Mouse (Mus musculus): ENCODE measurements around the gene Mre11a. TPM values are rescaled to one million over a fixed set of nuclear protein-coding genes. Genes with fewer than 3 reads are reported as not detected.
"Not testable (repeated sequence)": the region's sequence is repeated elsewhere in the genome, so short reads cannot be mapped to it uniquely, and the experiment has no call there.

Gene Mre11a
- polyA plus RNA-seq, 1 experiment, result 7.8 TPM

DNA sequence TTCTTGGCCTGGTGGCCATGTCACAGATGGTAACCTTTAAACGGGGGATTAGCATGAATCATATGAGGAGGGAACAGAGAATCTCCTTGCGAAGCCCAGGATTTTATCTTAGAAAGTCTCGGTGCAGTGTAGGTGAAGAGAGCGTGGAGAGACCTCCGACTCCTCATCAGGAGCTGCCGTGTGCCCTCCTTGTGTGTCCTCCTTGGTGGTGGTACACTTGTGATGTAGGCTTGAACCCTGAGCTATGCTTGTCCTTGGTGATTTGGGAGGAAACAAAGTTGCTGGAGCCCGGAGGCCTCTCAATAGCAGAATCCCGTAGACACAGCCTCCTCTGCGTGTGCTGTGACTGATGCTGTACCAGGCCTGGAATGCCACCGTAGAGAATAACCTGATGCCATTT lies 86.3 kb downstream of the Mre11a start:
- TF ChIP-seq TCF12 (IDR thresholded peaks at IDR 0.05; ENCODE audit: insufficient read depth, poor library complexity, severe bottlenecking), result no peak
- TF ChIP-seq SRF (IDR thresholded peaks at IDR 0.05; ENCODE audit: control insufficient read depth, insufficient read length, low read depth), result no peak
- TF ChIP-seq TCF3 (IDR thresholded peaks at IDR 0.05; ENCODE audit: insufficient read length, low read depth), result no peak
- TF ChIP-seq MYOG (IDR thresholded peaks at IDR 0.05; ENCODE audit: control insufficient read depth in 1 of 3, insufficient read depth in 1 of 3, insufficient read length in 2 of 3, low read depth in 2 of 3), result no peak
- TF ChIP-seq E2F4 (IDR thresholded peaks at IDR 0.05; ENCODE audit: insufficient read depth), result no peak
- TF ChIP-seq MAX (IDR thresholded peaks at IDR 0.05; ENCODE audit: low read depth), result no peak
- TF ChIP-seq USF1 (IDR thresholded peaks at IDR 0.05; ENCODE audit: low read depth), result no peak
- no peak for TF ChIP-seq CEBPB (IDR thresholded peaks at IDR 0.05; ENCODE audit: insufficient read depth, poor library complexity, severe bottlenecking)
- TF ChIP-seq MYOD1 (IDR thresholded peaks at IDR 0.05; ENCODE audit: control insufficient read depth in 1 of 3, insufficient read length in 2 of 3, low read depth in 2 of 3), result no peak
- TF ChIP-seq REST (IDR thresholded peaks at IDR 0.05; ENCODE audit: insufficient read depth, insufficient read length), result no peak
- no peak for TF ChIP-seq POLR2AphosphoS2 (IDR thresholded peaks at IDR 0.05; ENCODE audit: insufficient read length, low read depth)
- H3K4me2 ChIP-seq (ENCODE audit: low read depth), result no peak overlapping the region
- no peaks in the 10 kb centered on the region for H3K36me3 ChIP-seq (ENCODE audit: control insufficient read depth, insufficient read depth)
- H3K79me2 ChIP-seq (ENCODE audit: control insufficient read depth, insufficient read depth), result no peaks in the 10 kb centered on the region
- H3K27me3 ChIP-seq (ENCODE audit: control insufficient read depth, insufficient read depth, insufficient read length), result no peaks in the 10 kb centered on the region
- H3K4me3 ChIP-seq, result no peak overlapping the region
- H3ac ChIP-seq (ENCODE audit: control insufficient read depth, insufficient read length), result no peak overlapping the region

GRCm38 (mm10) chr9:14871536-14871935 lies 87.1 kb downstream of the Mre11a start:
- Histone ChIP-seq H3K27me3 (ENCODE audit: control insufficient read depth, insufficient read depth, insufficient read length) (no peaks in the 10 kb centered on the region), H3K79me2 (ENCODE audit: control insufficient read depth, insufficient read depth) (no peaks in the 10 kb centered on the region), H3K4me3 (no peak overlapping the region), H3ac (ENCODE audit: control insufficient read depth, insufficient read length) (no peak overlapping the region), H3K36me3 (ENCODE audit: control insufficient read depth, insufficient read depth) (no peaks in the 10 kb centered on the region), H3K4me2 (ENCODE audit: low read depth) (no peak overlapping the region)
- TF ChIP-seq POLR2A (IDR thresholded peaks at IDR 0.05; ENCODE audit: insufficient read length, low read depth) (no peak), CEBPB (IDR thresholded peaks at IDR 0.05; ENCODE audit: insufficient read depth, poor library complexity, severe bottlenecking) (no peak), MYOD1 (IDR thresholded peaks at IDR 0.05; ENCODE audit: control insufficient read depth in 1 of 3, insufficient read length in 2 of 3, low read depth in 2 of 3) (no peak), SRF (IDR thresholded peaks at IDR 0.05; ENCODE audit: control insufficient read depth, insufficient read length, low read depth) (no peak), E2F4 (IDR thresholded peaks at IDR 0.05; ENCODE audit: insufficient read depth) (no peak), POLR2AphosphoS2 (IDR thresholded peaks at IDR 0.05; ENCODE audit: insufficient read length, low read depth) (no peak), REST (IDR thresholded peaks at IDR 0.05; ENCODE audit: insufficient read depth, insufficient read length) (no peak)

GRCm38 (mm10) chr9:14872181-14872930 lies 87.9 kb downstream of the Mre11a start:
- no peak overlapping the region for H3K4me3 ChIP-seq
- no peaks in the 10 kb centered on the region for H3K27me3 ChIP-seq (ENCODE audit: control insufficient read depth, insufficient read depth, insufficient read length)
- no peak overlapping the region for H3ac ChIP-seq (ENCODE audit: control insufficient read depth, insufficient read length)
- no peak overlapping the region for H3K4me2 ChIP-seq (ENCODE audit: low read depth)
- TF ChIP-seq MAX (IDR thresholded peaks at IDR 0.05; ENCODE audit: low read depth), result no peak
- TF ChIP-seq USF1 (IDR thresholded peaks at IDR 0.05; ENCODE audit: low read depth), result no peak
- no peak for TF ChIP-seq MYOD1 (IDR thresholded peaks at IDR 0.05; ENCODE audit: control insufficient read depth in 1 of 3, insufficient read length in 2 of 3, low read depth in 2 of 3)
- no peak for TF ChIP-seq TCF12 (IDR thresholded peaks at IDR 0.05; ENCODE audit: insufficient read depth, poor library complexity, severe bottlenecking)
- TF ChIP-seq CEBPB (IDR thresholded peaks at IDR 0.05; ENCODE audit: insufficient read depth, poor library complexity, severe bottlenecking), result no peak
- no peak for TF ChIP-seq SRF (IDR thresholded peaks at IDR 0.05; ENCODE audit: control insufficient read depth, insufficient read length, low read depth)
- TF ChIP-seq MYOG (IDR thresholded peaks at IDR 0.05; ENCODE audit: control insufficient read depth in 1 of 3, insufficient read depth in 1 of 3, insufficient read length in 2 of 3, low read depth in 2 of 3), result no peak
- TF ChIP-seq E2F4 (IDR thresholded peaks at IDR 0.05; ENCODE audit: insufficient read depth), result no peak
- TF ChIP-seq POLR2A (IDR thresholded peaks at IDR 0.05; ENCODE audit: insufficient read length, low read depth), result no peak
- H3K79me2 ChIP-seq (ENCODE audit: control insufficient read depth, insufficient read depth), result no peaks in the 10 kb centered on the region
- H3K36me3 ChIP-seq (ENCODE audit: control insufficient read depth, insufficient read depth), result no peaks in the 10 kb centered on the region

DNA sequence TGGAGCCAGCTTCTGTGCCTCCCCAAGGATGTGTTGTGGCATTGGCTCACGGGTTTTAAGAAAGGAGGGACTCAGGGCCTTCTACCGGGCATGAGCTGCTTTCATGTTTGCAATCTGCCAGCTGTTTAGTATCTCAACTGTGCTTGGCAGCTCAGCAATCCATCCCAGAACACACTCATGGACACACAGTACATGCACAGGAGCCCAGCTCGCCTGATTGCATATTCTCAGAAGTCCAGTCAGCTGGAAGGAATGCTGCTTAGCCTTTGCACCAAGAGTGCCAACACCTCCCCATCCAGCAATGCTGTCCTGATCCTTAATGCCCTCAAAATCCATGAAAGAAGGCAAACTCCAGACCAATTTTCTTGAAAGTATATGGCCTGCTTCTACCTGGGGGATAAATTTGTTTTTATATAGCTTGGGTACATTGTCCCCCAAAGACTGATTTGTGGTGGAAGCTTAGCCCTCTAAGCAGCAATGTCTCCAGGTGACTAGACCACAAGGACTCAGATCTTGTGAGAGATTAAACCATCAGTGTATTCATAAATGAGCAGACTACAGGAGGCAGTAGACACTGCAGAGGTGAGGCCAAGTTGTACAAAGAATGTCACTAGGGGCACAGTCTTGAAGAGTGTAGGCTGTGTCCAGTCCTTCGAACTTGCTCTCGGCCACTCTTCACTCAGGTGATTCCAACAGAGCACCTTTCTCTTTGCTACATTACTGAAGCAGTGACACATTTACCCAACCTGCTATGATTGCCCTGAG lies 91.5 kb downstream of the Mre11a start:
- H3K36me3 ChIP-seq (ENCODE audit: control insufficient read depth, insufficient read depth), result no peaks in the 10 kb centered on the region

DNA sequence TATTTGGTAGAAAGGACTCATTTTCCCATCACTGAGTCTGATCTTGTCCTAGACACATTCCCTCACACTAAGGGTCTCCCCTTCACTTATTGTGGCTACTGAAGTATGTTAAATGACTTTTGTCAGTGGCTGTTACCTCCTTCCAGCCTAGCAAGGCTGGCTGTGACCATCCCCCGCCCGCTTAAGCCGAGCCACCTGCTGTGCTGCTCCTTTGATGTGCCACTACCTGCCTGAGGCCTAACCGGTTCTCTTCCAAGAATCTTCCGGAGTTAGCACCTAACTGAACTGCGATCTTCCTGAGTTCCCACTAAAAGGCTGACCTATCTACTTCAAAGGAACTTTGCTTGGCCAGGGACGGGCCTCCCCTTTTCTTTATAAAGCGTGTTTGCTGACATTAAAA lies 92.1 kb downstream of the Mre11a start:
- H3K79me2 ChIP-seq (ENCODE audit: control insufficient read depth, insufficient read depth); H3K4me2 ChIP-seq (ENCODE audit: low read depth); H3K36me3 ChIP-seq (ENCODE audit: control insufficient read depth, insufficient read depth); H3K4me3 ChIP-seq; H3ac ChIP-seq (ENCODE audit: control insufficient read depth, insufficient read length); H3K27me3 ChIP-seq (ENCODE audit: control insufficient read depth, insufficient read depth, insufficient read length): not testable (repeated sequence)

More for the DNA sequence above, 91.5 kb downstream of the Mre11a start:
- Histone ChIP-seq H3ac (ENCODE audit: control insufficient read depth, insufficient read length) (no peak overlapping the region), H3K27me3 (ENCODE audit: control insufficient read depth, insufficient read depth, insufficient read length) (no peaks in the 10 kb centered on the region), H3K4me3 (no peak overlapping the region), H3K79me2 (ENCODE audit: control insufficient read depth, insufficient read depth) (no peaks in the 10 kb centered on the region), H3K4me2 (ENCODE audit: low read depth) (no peak overlapping the region)
- no peak for TF ChIP-seq SRF (IDR thresholded peaks at IDR 0.05; ENCODE audit: control insufficient read depth, insufficient read length, low read depth)
- TF ChIP-seq MYOD1 (IDR thresholded peaks at IDR 0.05; ENCODE audit: control insufficient read depth in 1 of 3, insufficient read length in 2 of 3, low read depth in 2 of 3), result no peak
- TF ChIP-seq CEBPB (IDR thresholded peaks at IDR 0.05; ENCODE audit: insufficient read depth, poor library complexity, severe bottlenecking), result no peak
- no peak for TF ChIP-seq MYOG (IDR thresholded peaks at IDR 0.05; ENCODE audit: control insufficient read depth in 1 of 3, insufficient read depth in 1 of 3, insufficient read length in 2 of 3, low read depth in 2 of 3)
- TF ChIP-seq POLR2AphosphoS2 (IDR thresholded peaks at IDR 0.05; ENCODE audit: insufficient read length, low read depth), result no peak
- no peak for TF ChIP-seq E2F4 (IDR thresholded peaks at IDR 0.05; ENCODE audit: insufficient read depth)
- no peak for TF ChIP-seq TCF3 (IDR thresholded peaks at IDR 0.05; ENCODE audit: insufficient read length, low read depth)
- TF ChIP-seq MAX (IDR thresholded peaks at IDR 0.05; ENCODE audit: low read depth), result no peak
- TF ChIP-seq TCF12 (IDR thresholded peaks at IDR 0.05; ENCODE audit: insufficient read depth, poor library complexity, severe bottlenecking), result no peak
- no peak for TF ChIP-seq USF1 (IDR thresholded peaks at IDR 0.05; ENCODE audit: low read depth)
- no peak for TF ChIP-seq REST (IDR thresholded peaks at IDR 0.05; ENCODE audit: insufficient read depth, insufficient read length)
- TF ChIP-seq POLR2A (IDR thresholded peaks at IDR 0.05; ENCODE audit: insufficient read length, low read depth), result no peak

Data from myocyte (in vitro differentiated cells).